Mouse (Mus musculus) testis, adult 2 months (tissue): ENCODE results near the gene Bean1. TPM values are rescaled to one million over a fixed set of nuclear protein-coding genes. Genes with fewer than 3 reads are reported as not detected.

ENCODE experiments used
- H3K27ac ChIP-seq: fragments of 200-500 bp; 2 replicates; pipeline ENCODE4 v1.5.1; 2012; ENCODE audit warnings: low read depth, low read length; ENCODE audit not compliant: control insufficient read depth, insufficient read depth
- H3K27me3 ChIP-seq: fragments of 200-500 bp; 2 replicates; pipeline ENCODE4 v1.6.1; 2012; ENCODE audit warnings: mild to moderate bottlenecking, low read length, moderate library complexity; ENCODE audit not compliant: control insufficient read depth, insufficient read depth
- H3K36me3 ChIP-seq: fragments of 200-500 bp; 2 replicates; pipeline ENCODE4 v1.6.1; 2012; ENCODE audit warnings: mild to moderate bottlenecking, low read length; ENCODE audit not compliant: control insufficient read depth, insufficient read depth
- H3K4me1 ChIP-seq: fragments of 200-500 bp; 2 replicates; pipeline ENCODE4 v1.6.1; 2012; ENCODE audit warnings: low read length; ENCODE audit not compliant: control insufficient read depth, insufficient read depth
- H3K4me3 ChIP-seq: fragments of 200-500 bp; 2 replicates; pipeline ENCODE4 v1.5.1; 2012; ENCODE audit warnings: low read depth, mild to moderate bottlenecking, low read length, moderate library complexity, mixed read lengths; ENCODE audit not compliant: control insufficient read depth
- CTCF ChIP-seq: fragments of 200-500 bp; IDR thresholded peaks from 2 replicates; pipeline ENCODE4 v1.5.1; 2012; ENCODE audit warnings: low read depth, mild to moderate bottlenecking, inconsistent platforms, low read length, moderate library complexity; ENCODE audit not compliant: control insufficient read depth, insufficient read depth, insufficient replicate concordance
- POLR2A ChIP-seq: fragments of 200-500 bp; IDR thresholded peaks from 2 replicates; pipeline ENCODE4 v1.6.1; 2012; ENCODE audit warnings: low read depth, mild to moderate bottlenecking, inconsistent platforms, low read length, moderate library complexity; ENCODE audit not compliant: control insufficient read depth
- polyA plus RNA-seq: library from polyadenylated mRNA; depleted of rRNA; stranded (reverse); fragments of >200 nt; gene quantifications from 2 replicates; pipeline ENCODE4 v1.2.3, GENCODE M21; 2012; rRNA removed

Bean1 gene
- polyA plus RNA-seq, result 21.7 and 25.4 TPM in 2 replicates

GRCm38 (mm10) chr8:104170118-104171049, at the start of gene Bean1:
Gene Bean1 (plus strand): TSS chr8:104170442.
- no peaks in the 10 kb centered on the region for H3K36me3 ChIP-seq
- TF ChIP-seq CTCF (no peak), POLR2A (no peak)
- no peaks in the 10 kb centered on the region for H3K27me3 ChIP-seq
- peak within 1 kb of the TSS; percentile 32 for H3K4me3 ChIP-seq
- no peak within 1 kb of the TSS for H3K27ac ChIP-seq
- peaks cover 2% of the 10 kb centered on the region; the same call in 1 of the 2 replicates for H3K4me1 ChIP-seq

- no peak overlapping the region for H3K27ac ChIP-seq
- no peaks in the 10 kb centered on the region for H3K36me3 ChIP-seq
- H3K4me3 ChIP-seq, result no peak overlapping the region
- no peaks in the 10 kb centered on the region for H3K27me3 ChIP-seq
- TF ChIP-seq CTCF (no peak), POLR2A (no peak)
- peaks cover 2% of the 10 kb centered on the region; the same call in 1 of the 2 replicates for H3K4me1 ChIP-seq
These were observed 48.4 kb upstream of the Bean1 start for GRCm38 (mm10) chr8:104121640-104122416.

- H3K4me1 ChIP-seq, result peaks cover 2% of the 10 kb centered on the region; the same call in 1 of the 2 replicates
- no peak overlapping the region for H3K27ac ChIP-seq
- no peak overlapping the region for H3K4me3 ChIP-seq
- no peak for TF ChIP-seq CTCF
- no peak for TF ChIP-seq POLR2A
- H3K27me3 ChIP-seq, result no peaks in the 10 kb centered on the region
- H3K36me3 ChIP-seq, result no peaks in the 10 kb centered on the region
These were observed 47.1 kb upstream of the Bean1 start for GRCm38 (mm10) chr8:104123080-104123657.

- H3K36me3 ChIP-seq, result no peaks in the 10 kb centered on the region
- H3K27ac ChIP-seq, result no peak overlapping the region
- H3K4me3 ChIP-seq, result no peak overlapping the region
- TF ChIP-seq CTCF (no peak), POLR2A (no peak)
- no peaks in the 10 kb centered on the region for H3K27me3 ChIP-seq
- H3K4me1 ChIP-seq, result peaks cover 2% of the 10 kb centered on the region; the same call in 1 of the 2 replicates
These were observed 45.7 kb upstream of the Bean1 start for GRCm38 (mm10) chr8:104124534-104124933.

GRCm38 (mm10) chr8:104127160-104127883, 42.9 kb upstream of the Bean1 start:
- no peaks in the 10 kb centered on the region for H3K36me3 ChIP-seq
- no peaks in the 10 kb centered on the region for H3K27me3 ChIP-seq
- H3K4me3 ChIP-seq, result no peak overlapping the region
- peaks cover 2% of the 10 kb centered on the region; the same call in 1 of the 2 replicates for H3K4me1 ChIP-seq
- no peak overlapping the region for H3K27ac ChIP-seq
- TF ChIP-seq CTCF (no peak), POLR2A (no peak)

- H3K36me3 ChIP-seq, result no peaks in the 10 kb centered on the region
- H3K4me1 ChIP-seq, result no peaks in the 10 kb centered on the region
- H3K27ac ChIP-seq, result no peak overlapping the region
- TF ChIP-seq POLR2A (no peak), CTCF (no peak)
- H3K4me3 ChIP-seq, result no peak overlapping the region
- no peaks in the 10 kb centered on the region for H3K27me3 ChIP-seq
These were observed 39.3 kb upstream of the Bean1 start for GRCm38 (mm10) chr8:104130916-104131315.
